Mouse (Mus musculus) heart, embryonic 12.5 days (tissue): Measurements from ENCODE around the gene Rtl4. TPM values are rescaled to one million over a fixed set of nuclear protein-coding genes. Genes with fewer than 3 reads are reported as not detected.

Experiments used
- ATAC-seq: fragments of 200-750 bp; cut with Nextera tagmentation; 2 replicates; pipeline ENCODE4 v1.8.0; 2017; ENCODE audit warnings: moderate TSS enrichment, moderate library complexity; ENCODE audit not compliant: insufficient number of reproducible peaks, low FRiP score
- H3K27ac ChIP-seq: fragments of 300-500 bp; sonication (generic); 2 replicates; pipeline ENCODE4 v1.5.1; 2016; ENCODE audit warnings: mild to moderate bottlenecking, moderate library complexity; ENCODE audit not compliant: poor library complexity, severe bottlenecking
- H3K27me3 ChIP-seq: fragments of 300-500 bp; sonication (generic); replicated peaks from 2 replicates; pipeline ENCODE4 v1.6.1; 2016; ENCODE audit warnings: mild to moderate bottlenecking, moderate library complexity
- H3K36me3 ChIP-seq: fragments of 300-500 bp; sonication (generic); 2 replicates; pipeline ENCODE4 v1.6.1; 2016; ENCODE audit warnings: mild to moderate bottlenecking, moderate library complexity
- H3K4me1 ChIP-seq: fragments of 300-500 bp; sonication (generic); replicated peaks from 2 replicates; pipeline ENCODE4 v1.6.1; 2016; ENCODE audit warnings: mild to moderate bottlenecking
- H3K4me2 ChIP-seq: fragments of 300-500 bp; sonication (generic); 2 replicates; pipeline ENCODE4 v1.6.1; 2016; ENCODE audit warnings: mild to moderate bottlenecking, moderate library complexity
- H3K4me3 ChIP-seq: fragments of 300-500 bp; sonication (generic); 2 replicates; pipeline ENCODE4 v1.5.1; 2016; ENCODE audit warnings: mild to moderate bottlenecking
- H3K9ac ChIP-seq: fragments of 300-500 bp; sonication (generic); 2 replicates; pipeline ENCODE4 v1.6.1; 2016; ENCODE audit warnings: mild to moderate bottlenecking, moderate library complexity
- H3K9me3 ChIP-seq: fragments of 300-500 bp; sonication (generic); replicated peaks from 2 replicates; pipeline ENCODE4 v1.6.1; 2016; ENCODE audit warnings: mild to moderate bottlenecking, moderate library complexity
- WGBS: fragments of 180-500 bp; shearing (Covaris S2); methylation state at CpG from one replicate; pipeline ENCODE4 v1.1.7; 2016; 5-methylcytosine and 5-hydroxymethylcytosine counted together
- polyA plus RNA-seq: library from polyadenylated mRNA; unstranded; fragments of >200 nt; fragmentation: Nextera tagmentation; extraction: Ambion mirVana; gene quantifications from 2 replicates; pipeline ENCODE4 v1.2.1, GENCODE M21; 2016

Rtl4 gene
- polyA plus RNA-seq, result 1.1 TPM in 2 replicates

DNA sequence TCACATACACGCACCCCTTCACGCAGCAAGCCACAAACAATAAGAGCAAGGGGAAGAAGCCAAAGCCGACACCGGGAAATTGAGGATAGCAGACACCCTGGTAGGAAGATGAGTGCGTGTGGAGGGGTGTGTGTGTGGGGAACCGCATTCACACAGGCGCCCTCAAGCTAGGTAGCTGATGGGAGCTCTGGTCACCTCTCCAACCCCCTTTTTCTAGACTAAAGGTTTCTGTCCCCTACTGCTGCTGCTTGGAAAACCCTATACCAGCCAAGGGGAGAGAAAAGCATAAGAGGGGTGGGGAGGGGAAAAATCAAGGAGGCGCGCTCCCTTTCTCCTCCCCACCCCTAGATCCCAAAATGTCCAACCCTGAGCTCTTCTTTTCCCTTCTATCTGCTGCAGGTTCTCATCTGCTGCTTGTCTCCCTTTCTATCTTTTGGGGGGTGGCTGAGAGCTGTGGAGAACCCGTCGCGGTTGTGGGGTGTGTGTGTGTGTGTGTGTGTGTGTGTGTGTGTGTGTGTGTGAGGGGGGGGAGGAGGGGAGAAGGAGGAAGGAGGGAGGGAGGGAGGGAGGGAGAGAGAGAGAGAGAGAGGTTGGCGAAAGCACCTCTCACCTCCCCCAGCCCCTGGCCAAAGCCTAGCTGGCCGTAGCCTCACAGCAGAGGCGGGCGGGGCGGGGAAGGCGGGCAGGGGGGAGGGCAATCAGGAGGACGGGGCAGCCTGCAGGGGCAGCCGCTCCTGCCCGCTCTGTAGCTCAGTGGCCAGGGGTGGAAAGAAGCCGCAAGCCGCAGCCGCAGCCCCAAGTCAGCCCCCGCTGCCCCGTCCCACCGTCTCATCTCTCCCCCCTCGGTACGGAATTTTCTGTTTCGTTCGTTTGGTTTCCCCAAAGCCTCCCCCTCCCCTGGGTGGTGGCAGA, at the start of gene Rtl4:
Gene Rtl4 (plus strand): TSS at position 701 of the 912 bp plus-strand sequence.
- Histone ChIP-seq H3K27ac (no peak within 1 kb of the TSS), H3K4me1 (no peaks in the 10 kb centered on the region), H3K4me3 (peak within 1 kb of the TSS; percentile 61), H3K36me3 (no peaks in the 10 kb centered on the region), H3K4me2 (peak within 1 kb of the TSS; percentile 82), H3K9ac (peak within 1 kb of the TSS; percentile 66), H3K27me3 (0 out of 2 replicates have a peak, but pooled peaks cover 32% of the 10 kb centered on the region), H3K9me3 (0 out of 2 replicates have a peak, but pooled peaks cover 3% of the 10 kb centered on the region)
- ATAC-seq, result peak; percentile 66; the same call in 1 of the 2 replicates
- 17% methylated on average over 20 of the region's 31 CpGs for WGBS

DNA sequence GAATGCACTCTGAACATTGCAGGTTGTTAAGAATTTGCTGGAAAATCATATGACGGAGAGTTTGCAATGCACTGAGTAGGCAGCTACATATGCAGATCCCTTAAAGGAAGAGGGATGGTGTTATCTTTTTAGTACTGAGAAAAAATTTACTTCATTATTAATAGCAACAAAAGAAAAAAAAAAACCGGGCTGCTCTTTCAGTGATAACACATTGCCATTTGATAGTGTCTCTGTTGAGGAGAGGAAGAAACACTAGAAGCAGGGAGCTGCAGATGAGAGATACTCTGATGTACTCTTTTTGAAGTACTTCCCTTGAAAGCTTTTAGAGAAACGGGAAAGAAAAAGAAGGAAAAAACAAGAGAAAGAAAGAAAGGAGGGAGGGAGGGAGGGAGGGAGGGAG, 44.0 kb upstream of the Rtl4 start:
- Histone ChIP-seq H3K27ac (no peak overlapping the region), H3K36me3 (no peaks in the 10 kb centered on the region), H3K4me2 (no peak overlapping the region), H3K9me3 (no peaks in the 10 kb centered on the region), H3K27me3 (no peaks in the 10 kb centered on the region), H3K4me1 (no peaks in the 10 kb centered on the region), H3K4me3 (no peak overlapping the region), H3K9ac (no peak overlapping the region)
- no peak for ATAC-seq
- WGBS, result 44% methylated on average over 3 of the region's 3 CpGs

- Histone ChIP-seq H3K27ac (no peak overlapping the region), H3K36me3 (no peaks in the 10 kb centered on the region), H3K9me3 (no peaks in the 10 kb centered on the region), H3K4me1 (no peaks in the 10 kb centered on the region), H3K4me2 (no peak overlapping the region), H3K27me3 (no peaks in the 10 kb centered on the region), H3K9ac (no peak overlapping the region), H3K4me3 (no peak overlapping the region)
- WGBS, result 39% methylated on average over 1 of the region's 1 CpGs
- ATAC-seq, result no peak
These were observed 43.3 kb upstream of the Rtl4 start for GRCm38 (mm10) chrX:144645394-144645793.

- Histone ChIP-seq H3K4me1 (no peaks in the 10 kb centered on the region), H3K36me3 (no peaks in the 10 kb centered on the region), H3K4me3 (no peak overlapping the region), H3K4me2 (no peak overlapping the region), H3K9me3 (no peaks in the 10 kb centered on the region), H3K9ac (no peak overlapping the region), H3K27me3 (no peaks in the 10 kb centered on the region), H3K27ac (no peak overlapping the region)
- 73% methylated on average over 2 of the region's 2 CpGs for WGBS
- ATAC-seq, result no peak
These were observed 36.5 kb upstream of the Rtl4 start for GRCm38 (mm10) chrX:144652196-144652595.

DNA sequence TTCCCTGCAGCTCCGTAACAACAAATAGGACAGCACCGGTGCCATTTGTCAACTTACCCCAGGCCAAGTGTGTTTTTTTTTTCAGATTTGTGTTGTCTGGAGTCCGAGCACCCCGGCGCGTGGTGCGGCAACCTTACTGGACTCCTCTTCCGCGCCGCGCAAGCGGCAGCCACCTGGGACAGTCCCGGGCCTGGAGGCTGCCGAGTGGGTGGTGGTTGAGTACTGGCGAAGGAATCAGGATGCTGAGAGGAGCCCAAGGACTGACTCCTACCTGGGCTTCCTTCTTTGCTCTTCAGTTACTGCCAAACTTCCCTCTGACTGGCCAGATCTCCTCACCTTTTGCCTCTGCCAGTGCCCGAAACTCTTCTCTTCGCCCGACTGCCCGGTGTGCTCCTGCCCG, 965 bp upstream of the Rtl4 start:
- Histone ChIP-seq H3K9ac (peak overlapping the region; percentile 66; the same call in 1 of the 2 replicates), H3K4me2 (peak overlapping the region; percentile 82), H3K27me3 (0 out of 2 replicates have a peak, but pooled peaks cover 32% of the 10 kb centered on the region), H3K4me1 (no peaks in the 10 kb centered on the region), H3K27ac (no peak overlapping the region), H3K4me3 (peak overlapping the region; percentile 61), H3K9me3 (0 out of 2 replicates have a peak, but pooled peaks cover 3% of the 10 kb centered on the region), H3K36me3 (no peaks in the 10 kb centered on the region)
- WGBS, result 18% methylated on average over 20 of the region's 20 CpGs
- no peak for ATAC-seq

- peak within 1 kb of the TSS; percentile 61 for H3K4me3 ChIP-seq
- 0 out of 2 replicates have a peak, but pooled peaks cover 3% of the 10 kb centered on the region for H3K9me3 ChIP-seq
- peak within 1 kb of the TSS; percentile 66 for H3K9ac ChIP-seq
- H3K27ac ChIP-seq, result no peak within 1 kb of the TSS
- H3K27me3 ChIP-seq, result 0 out of 2 replicates have a peak, but pooled peaks cover 32% of the 10 kb centered on the region
- H3K4me2 ChIP-seq, result peak within 1 kb of the TSS; percentile 82
- no peaks in the 10 kb centered on the region for H3K4me1 ChIP-seq
- no peaks in the 10 kb centered on the region for H3K36me3 ChIP-seq
- ATAC-seq, result no peak
- 18% methylated on average over 1 of the region's 1 CpGs for WGBS
These were observed 733 bp upstream of the Rtl4 start, which contains the start of gene Trpc5 for GRCm38 (mm10) chrX:144688142-144688206. Gene Trpc5, minus strand, starts transcription at chrX:144688180.

GRCm38 (mm10) chrX:144689119-144689858, 582 bp downstream of the Rtl4 start:
- Histone ChIP-seq H3K27me3 (0 out of 2 replicates have a peak, but pooled peaks cover 32% of the 10 kb centered on the region), H3K36me3 (no peaks in the 10 kb centered on the region), H3K9ac (peak overlapping the region; percentile 66), H3K4me2 (peak overlapping the region; percentile 82), H3K27ac (no peak overlapping the region), H3K4me1 (no peaks in the 10 kb centered on the region), H3K9me3 (0 out of 2 replicates have a peak, but pooled peaks cover 3% of the 10 kb centered on the region), H3K4me3 (peak overlapping the region; percentile 61)
- peak; percentile 39; the same call in 1 of the 2 replicates for ATAC-seq
- 12% methylated on average over 21 of the region's 21 CpGs for WGBS

GRCm38 (mm10) chrX:144689859-144690181, 1.1 kb downstream of the Rtl4 start:
- Histone ChIP-seq H3K9me3 (0 out of 2 replicates have a peak, but pooled peaks cover 3% of the 10 kb centered on the region), H3K36me3 (no peaks in the 10 kb centered on the region), H3K4me1 (no peaks in the 10 kb centered on the region), H3K9ac (0 out of 2 replicates have a peak overlapping the region, but pooled peaks have one; percentile 66), H3K27me3 (0 out of 2 replicates have a peak, but pooled peaks cover 32% of the 10 kb centered on the region), H3K27ac (no peak overlapping the region), H3K4me2 (peak overlapping the region; percentile 82), H3K4me3 (peak overlapping the region; percentile 61)
- WGBS, result 6% methylated on average over 7 of the region's 7 CpGs
- ATAC-seq, result no peak

- H3K4me2 ChIP-seq, result no peak overlapping the region
- H3K9me3 ChIP-seq, result no peaks in the 10 kb centered on the region
- H3K9ac ChIP-seq, result no peak overlapping the region
- H3K36me3 ChIP-seq, result no peaks in the 10 kb centered on the region
- no peak overlapping the region for H3K4me3 ChIP-seq
- no peaks in the 10 kb centered on the region for H3K4me1 ChIP-seq
- H3K27ac ChIP-seq, result no peak overlapping the region
- WGBS, result 59% methylated on average over 1 of the region's 1 CpGs
- H3K27me3 ChIP-seq, result no peaks in the 10 kb centered on the region
- no peak for ATAC-seq
These were observed 27.6 kb downstream of the Rtl4 start for GRCm38 (mm10) chrX:144716330-144716729.

- no peak for ATAC-seq
- Histone ChIP-seq H3K4me1 (no peaks in the 10 kb centered on the region), H3K4me2 (no peak overlapping the region), H3K4me3 (no peak overlapping the region), H3K36me3 (no peaks in the 10 kb centered on the region), H3K27ac (no peak overlapping the region), H3K9ac (no peak overlapping the region), H3K9me3 (no peaks in the 10 kb centered on the region), H3K27me3 (no peaks in the 10 kb centered on the region)
- 61% methylated on average over 3 of the region's 3 CpGs for WGBS
These were observed 58.9 kb downstream of the Rtl4 start for GRCm38 (mm10) chrX:144747528-144748049.

DNA sequence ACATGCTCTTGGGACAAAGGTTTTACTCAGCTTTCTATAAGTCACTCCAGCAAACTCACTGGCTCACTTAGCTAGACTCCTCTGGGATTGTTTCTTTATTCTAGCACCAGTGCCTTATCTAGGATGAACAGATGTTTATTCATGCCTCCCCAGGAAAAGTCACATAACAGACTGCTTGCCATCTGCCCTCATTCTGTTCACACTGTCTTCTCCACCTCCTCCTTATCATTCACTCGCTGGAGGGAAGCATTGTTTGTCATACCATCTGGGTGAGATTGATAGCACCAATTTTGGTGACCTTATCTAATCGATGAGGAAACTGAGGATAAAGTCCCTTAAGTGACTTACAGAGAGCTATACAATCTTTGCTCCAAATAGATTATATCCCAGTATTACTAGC, 298.3 kb downstream of the Rtl4 start:
- peak; percentile 75; the same call in 1 of the 2 replicates for ATAC-seq
- H3K9me3 ChIP-seq, result no peaks in the 10 kb centered on the region
- H3K36me3 ChIP-seq, result no peaks in the 10 kb centered on the region
- no peak overlapping the region for H3K4me2 ChIP-seq
- 23% methylated on average over 2 of the region's 2 CpGs for WGBS
- no peaks in the 10 kb centered on the region for H3K4me1 ChIP-seq
- no peaks in the 10 kb centered on the region for H3K27me3 ChIP-seq
- no peak overlapping the region for H3K9ac ChIP-seq
- no peak overlapping the region for H3K4me3 ChIP-seq
- H3K27ac ChIP-seq, result no peak overlapping the region
